Mouse (Mus musculus): ENCODE measurements at regions not wholly inside any gene's neighbourhood (a gene's known extent, or its start where the extent isn't known, plus 50 kb on each side); places are given as distances from the start of the nearest gene placed in this dataset.
"Not testable (repeated sequence)": the region's sequence is repeated elsewhere in the genome, so short reads cannot be mapped to it uniquely, and the experiment has no call there.

GRCm38 (mm10) chr13:72210474-72211309 lies 247.2 kb upstream of the Irx1 start:
- TF ChIP-seq CTCF (IDR thresholded peaks at IDR 0.05; ENCODE audit: borderline replicate concordance, insufficient read depth, low read length), result no peak
- TF ChIP-seq POLR2A (IDR thresholded peaks at IDR 0.05; ENCODE audit: low read depth, low read length), result no peak
- Histone ChIP-seq H3K27ac (ENCODE audit: insufficient read depth, low read length) (no peak overlapping the region), H3K4me1 (ENCODE audit: control insufficient read depth, insufficient read depth, low read length) (no peaks in the 10 kb centered on the region), H3K4me3 (ENCODE audit: insufficient read depth, low read length) (no peak overlapping the region)

- no peaks in the 10 kb centered on the region for H3K4me1 ChIP-seq (ENCODE audit: control insufficient read depth, insufficient read depth, low read length)
- H3K4me3 ChIP-seq (ENCODE audit: insufficient read depth, low read length), result no peak overlapping the region
- TF ChIP-seq POLR2A (IDR thresholded peaks at IDR 0.05; ENCODE audit: low read depth, low read length), result no peak
- no peak for TF ChIP-seq CTCF (IDR thresholded peaks at IDR 0.05; ENCODE audit: borderline replicate concordance, insufficient read depth, low read length)
- no peak overlapping the region for H3K27ac ChIP-seq (ENCODE audit: insufficient read depth, low read length)
These were observed 248.2 kb upstream of the Irx1 start for GRCm38 (mm10) chr13:72211716-72212115.

- Histone ChIP-seq H3K4me1 (ENCODE audit: control insufficient read depth, insufficient read depth, low read length) (no peaks in the 10 kb centered on the region), H3K27ac (ENCODE audit: insufficient read depth, low read length) (no peak overlapping the region), H3K4me3 (ENCODE audit: insufficient read depth, low read length) (no peak overlapping the region)
- TF ChIP-seq POLR2A (IDR thresholded peaks at IDR 0.05; ENCODE audit: low read depth, low read length) (no peak), CTCF (IDR thresholded peaks at IDR 0.05; ENCODE audit: borderline replicate concordance, insufficient read depth, low read length) (no peak)
These were observed 249.2 kb upstream of the Irx1 start for GRCm38 (mm10) chr13:72212747-72213146.

GRCm38 (mm10) chr13:72219329-72219728 lies 255.8 kb upstream of the Irx1 start:
- no peaks in the 10 kb centered on the region for H3K4me1 ChIP-seq (ENCODE audit: control insufficient read depth, insufficient read depth, low read length)
- no peak overlapping the region for H3K27ac ChIP-seq (ENCODE audit: insufficient read depth, low read length)
- TF ChIP-seq CTCF (IDR thresholded peaks at IDR 0.05; ENCODE audit: borderline replicate concordance, insufficient read depth, low read length) (no peak), POLR2A (IDR thresholded peaks at IDR 0.05; ENCODE audit: low read depth, low read length) (no peak)
- no peak overlapping the region for H3K4me3 ChIP-seq (ENCODE audit: insufficient read depth, low read length)

GRCm38 (mm10) chr13:72227102-72227501 lies 263.6 kb upstream of the Irx1 start:
- no peaks in the 10 kb centered on the region for H3K4me1 ChIP-seq (ENCODE audit: control insufficient read depth, insufficient read depth, low read length)
- peak overlapping the region; percentile 3; the same call in 1 of the 2 replicates for H3K27ac ChIP-seq (ENCODE audit: insufficient read depth, low read length)
- H3K4me3 ChIP-seq (ENCODE audit: insufficient read depth, low read length), result no peak overlapping the region
- TF ChIP-seq POLR2A (IDR thresholded peaks at IDR 0.05; ENCODE audit: low read depth, low read length) (no peak), CTCF (IDR thresholded peaks at IDR 0.05; ENCODE audit: borderline replicate concordance, insufficient read depth, low read length) (no peak)

GRCm38 (mm10) chr13:72231032-72231591 lies 267.6 kb upstream of the Irx1 start:
- Histone ChIP-seq H3K27ac (ENCODE audit: insufficient read depth, low read length) (no peak overlapping the region), H3K4me1 (ENCODE audit: control insufficient read depth, insufficient read depth, low read length) (no peaks in the 10 kb centered on the region), H3K4me3 (ENCODE audit: insufficient read depth, low read length) (no peak overlapping the region)
- TF ChIP-seq CTCF (IDR thresholded peaks at IDR 0.05; ENCODE audit: borderline replicate concordance, insufficient read depth, low read length), result no peak
- TF ChIP-seq POLR2A (IDR thresholded peaks at IDR 0.05; ENCODE audit: low read depth, low read length), result no peak

- H3K4me1 ChIP-seq (ENCODE audit: control insufficient read depth, insufficient read depth, low read length), result no peaks in the 10 kb centered on the region
- TF ChIP-seq CTCF (IDR thresholded peaks at IDR 0.05; ENCODE audit: borderline replicate concordance, insufficient read depth, low read length) (no peak), POLR2A (IDR thresholded peaks at IDR 0.05; ENCODE audit: low read depth, low read length) (no peak)
- no peak overlapping the region for H3K27ac ChIP-seq (ENCODE audit: insufficient read depth, low read length)
- H3K4me3 ChIP-seq (ENCODE audit: insufficient read depth, low read length), result no peak overlapping the region
These were observed 268.6 kb upstream of the Irx1 start for GRCm38 (mm10) chr13:72232080-72232479.

GRCm38 (mm10) chr13:72241919-72242318 lies 278.4 kb upstream of the Irx1 start:
- no peak for TF ChIP-seq CTCF (IDR thresholded peaks at IDR 0.05; ENCODE audit: borderline replicate concordance, insufficient read depth, low read length)
- no peak for TF ChIP-seq POLR2A (IDR thresholded peaks at IDR 0.05; ENCODE audit: low read depth, low read length)
- Histone ChIP-seq H3K4me1 (ENCODE audit: control insufficient read depth, insufficient read depth, low read length) (no peaks in the 10 kb centered on the region), H3K27ac (ENCODE audit: insufficient read depth, low read length) (no peak overlapping the region), H3K4me3 (ENCODE audit: insufficient read depth, low read length) (no peak overlapping the region)

- no peak overlapping the region for H3K4me3 ChIP-seq (ENCODE audit: insufficient read depth, low read length)
- no peaks in the 10 kb centered on the region for H3K4me1 ChIP-seq (ENCODE audit: control insufficient read depth, insufficient read depth, low read length)
- TF ChIP-seq CTCF (IDR thresholded peaks at IDR 0.05; ENCODE audit: borderline replicate concordance, insufficient read depth, low read length) (no peak), POLR2A (IDR thresholded peaks at IDR 0.05; ENCODE audit: low read depth, low read length) (no peak)
- H3K27ac ChIP-seq (ENCODE audit: insufficient read depth, low read length), result no peak overlapping the region
These were observed 286.9 kb upstream of the Irx1 start for GRCm38 (mm10) chr13:72250419-72250818.

- H3K4me1 ChIP-seq (ENCODE audit: control insufficient read depth, insufficient read depth, low read length); H3K27ac ChIP-seq (ENCODE audit: insufficient read depth, low read length); H3K4me3 ChIP-seq (ENCODE audit: insufficient read depth, low read length): not testable (repeated sequence)
These were observed 289.7 kb upstream of the Irx1 start for GRCm38 (mm10) chr13:72253242-72253641.

All from embryonic fibroblast, embryonic 13.5 days (primary cell).